Mouse (Mus musculus): ENCODE data around the gene Erp44. TPM values are rescaled to one million over a fixed set of nuclear protein-coding genes. Genes with fewer than 3 reads are reported as not detected.

Gene Erp44
- 22.1 and 22.8 TPM in 2 replicates for polyA plus RNA-seq (2012; rRNA removed)

DNA sequence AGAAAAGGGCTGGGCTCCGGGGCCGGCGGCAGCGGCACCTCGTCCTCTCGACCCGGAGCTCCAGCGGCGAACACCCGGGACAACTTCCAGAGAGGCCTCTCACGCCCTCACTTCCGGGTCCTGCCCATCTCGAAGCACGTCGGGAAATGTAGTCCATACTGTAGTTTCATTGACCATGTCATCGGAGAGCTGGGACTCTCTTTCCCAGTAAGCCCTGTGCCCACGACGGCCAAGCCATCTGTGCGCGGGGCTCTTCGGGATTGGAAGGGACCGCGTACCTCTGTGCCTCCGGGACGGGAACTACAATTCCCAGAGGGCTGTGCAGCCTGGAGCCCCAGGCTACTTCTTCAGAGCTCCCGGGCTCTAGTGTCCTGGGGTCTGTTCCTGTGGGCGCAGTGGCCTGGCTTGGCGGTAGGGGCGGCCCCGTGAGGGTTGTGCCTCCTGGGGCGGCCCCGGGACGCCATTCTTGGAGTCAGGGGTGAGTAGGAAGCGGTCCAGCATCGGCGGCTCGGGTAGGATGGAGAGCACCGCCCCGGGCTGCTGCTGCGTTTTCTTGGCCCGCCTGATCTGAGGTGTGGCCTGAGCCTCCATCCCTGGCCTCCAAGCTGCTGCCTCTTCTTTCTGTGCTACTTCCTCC, at the start of gene Erp44, which contains the start of gene Invs:
Gene Erp44 (minus strand): TSS at position 61 of the 637 bp plus-strand sequence.
Gene Invs (plus strand): TSS at position 263 of the 637 bp plus-strand sequence.
- WGBS, result under 1% methylated on average over 41 of the region's 41 CpGs

DNA sequence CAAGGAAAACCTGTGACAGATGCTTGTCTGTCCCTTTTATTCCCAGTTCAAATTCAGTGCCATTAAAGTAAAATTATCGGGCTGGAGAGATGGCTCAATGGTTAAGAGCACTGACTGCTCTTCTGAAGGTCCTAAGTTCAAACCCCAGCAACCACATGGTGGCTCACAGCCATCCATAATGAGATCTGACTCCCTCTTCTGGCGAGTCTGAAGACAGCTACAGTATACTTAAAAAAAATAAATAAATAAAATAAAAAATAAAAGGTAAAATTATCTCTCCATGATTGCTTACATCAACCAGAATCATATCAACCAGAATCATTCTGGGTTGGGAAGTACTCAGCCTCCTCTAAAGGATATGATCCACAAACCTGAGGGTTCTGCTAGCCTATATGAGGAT, 48.7 kb upstream of the Erp44 start:
- DNase-seq (ENCODE audit: low read depth, low spot score), result no peak
- WGBS, result 69% methylated on average over 2 of the region's 2 CpGs

More for the DNA sequence above, at the start of gene Erp44, which contains the start of gene Invs:
- peak; percentile 98 for DNase-seq (ENCODE audit: low read depth, low spot score)

GRCm38 (mm10) chr4:48327192-48327591, 47.8 kb upstream of the Erp44 start:
- no peak for DNase-seq (ENCODE audit: low read depth, low spot score)

DNA sequence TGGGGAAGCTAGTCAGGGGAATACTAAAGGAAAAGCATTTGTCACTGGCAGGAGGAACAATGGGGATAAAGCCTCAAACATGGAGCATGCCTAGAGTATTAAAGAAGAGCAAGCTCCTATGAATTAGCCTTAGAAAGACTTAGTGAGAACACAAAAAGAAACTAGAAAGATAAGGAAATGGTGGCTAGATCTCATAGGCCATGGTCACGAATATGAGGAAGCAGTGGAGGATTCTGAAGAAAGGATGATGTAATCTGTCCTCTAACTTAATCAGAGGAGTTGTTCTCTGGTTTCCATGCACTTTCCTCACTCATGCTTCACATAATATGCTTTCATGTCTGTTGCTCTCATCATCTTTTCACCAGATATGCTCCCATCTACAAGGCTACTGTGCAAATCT, 42.7 kb upstream of the Erp44 start:
- WGBS, result 32% methylated on average over 1 of the region's 1 CpGs
- no peak for DNase-seq (ENCODE audit: low read depth, low spot score)

GRCm38 (mm10) chr4:48321276-48321675, 41.9 kb upstream of the Erp44 start:
- WGBS, result 79% methylated on average over 1 of the region's 1 CpGs
- DNase-seq (ENCODE audit: low read depth, low spot score), result no peak

- 93% methylated on average over 3 of the region's 3 CpGs for WGBS
- DNase-seq (ENCODE audit: low read depth, low spot score), result no peak
Observed at GRCm38 (mm10) chr4:48316036-48316435, 36.7 kb upstream of the Erp44 start.

DNA sequence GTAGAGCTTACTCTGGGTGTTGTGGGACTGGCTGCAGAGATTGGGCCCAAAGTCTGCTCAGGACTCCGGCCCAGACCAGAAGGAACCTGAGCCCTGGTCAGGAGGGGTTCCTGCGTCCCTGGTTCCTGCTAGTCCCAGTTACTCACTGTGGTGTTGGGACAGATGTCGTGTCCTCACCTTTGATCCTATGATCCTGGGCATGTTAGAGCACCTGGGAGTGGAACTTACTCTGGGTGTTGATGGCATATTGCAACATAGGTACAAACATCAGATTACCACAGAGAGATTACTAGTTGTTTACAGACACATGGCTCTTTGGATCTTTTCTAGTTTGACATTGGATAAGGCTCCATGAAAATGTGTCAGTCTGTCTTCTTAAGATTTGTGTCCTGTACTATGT, 35.5 kb upstream of the Erp44 start:
- 71% methylated on average over 3 of the region's 3 CpGs for WGBS
- no peak for DNase-seq (ENCODE audit: low read depth, low spot score)

DNA sequence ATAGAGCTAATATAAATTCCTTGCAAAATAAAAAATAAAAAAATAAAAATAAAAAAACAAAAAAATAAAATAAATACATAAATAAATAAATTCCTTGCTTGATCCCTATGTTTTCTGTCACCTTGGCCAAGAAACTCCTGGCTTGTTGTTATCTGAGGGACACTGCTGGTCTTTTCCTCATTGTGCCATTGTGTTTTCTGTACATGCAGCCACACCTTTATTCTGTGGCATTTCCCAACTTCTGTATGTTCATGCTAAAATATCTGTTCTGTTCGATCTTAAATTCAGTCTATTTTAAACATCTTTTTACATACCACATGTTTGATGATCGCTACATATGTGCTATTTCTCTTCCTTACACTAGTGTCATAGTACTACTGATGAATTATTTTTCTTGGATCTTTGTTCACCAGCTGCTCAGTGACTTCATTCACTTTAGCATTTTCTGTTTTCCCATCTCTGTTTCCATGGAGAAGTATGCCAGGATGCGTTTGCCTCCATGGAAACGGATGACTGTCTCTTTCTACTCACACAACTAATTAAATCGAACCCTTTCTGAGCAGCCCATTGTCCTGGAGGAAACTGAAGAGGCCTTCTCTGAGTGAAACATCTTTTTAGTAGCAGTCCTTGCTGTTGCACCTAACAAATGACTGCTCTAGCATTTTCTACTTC, 7.9 kb upstream of the Erp44 start:
- WGBS, result 87% methylated on average over 5 of the region's 5 CpGs
- DNase-seq (ENCODE audit: low read depth, low spot score), result no peak

- no peak for DNase-seq (ENCODE audit: low read depth, low spot score)
- WGBS, result 95% methylated on average over 1 of the region's 1 CpGs
Observed at GRCm38 (mm10) chr4:48281121-48281520, 1.8 kb upstream of the Erp44 start.

- 1% methylated on average over 34 of the region's 34 CpGs for WGBS
- DNase-seq (ENCODE audit: low read depth, low spot score), result peak; percentile 21
Observed at GRCm38 (mm10) chr4:48278757-48279497, 431 bp downstream of the Erp44 start.

GRCm38 (mm10) chr4:48277011-48277410, 2.3 kb downstream of the Erp44 start:
- whole genome bisulfite sequencing, result 63% methylated on average over 3 of the region's 3 CpGs
- DNase-seq (ENCODE audit: low read depth, low spot score), result no peak

DNA sequence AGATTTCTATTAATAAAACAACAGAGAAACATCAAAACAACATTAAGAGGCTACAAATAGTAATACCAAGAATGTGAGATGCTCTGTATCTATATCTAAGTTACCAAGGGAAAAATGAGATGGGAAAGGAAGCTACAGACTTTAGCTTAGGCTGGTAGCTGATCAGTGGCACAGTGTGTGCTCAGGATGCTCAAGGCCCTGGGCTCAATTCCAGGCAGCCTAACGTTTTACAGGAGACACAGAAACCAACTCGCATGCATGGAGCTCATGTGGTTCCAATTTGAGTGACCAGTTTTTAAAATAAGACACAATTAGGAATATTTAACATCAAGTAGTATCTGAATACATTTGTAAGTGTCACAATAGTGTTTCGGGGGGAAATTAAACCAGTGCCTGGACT, 3.6 kb downstream of the Erp44 start:
- 70% methylated on average over 3 of the region's 3 CpGs for WGBS
- DNase-seq (ENCODE audit: low read depth, low spot score), result no peak

DNA sequence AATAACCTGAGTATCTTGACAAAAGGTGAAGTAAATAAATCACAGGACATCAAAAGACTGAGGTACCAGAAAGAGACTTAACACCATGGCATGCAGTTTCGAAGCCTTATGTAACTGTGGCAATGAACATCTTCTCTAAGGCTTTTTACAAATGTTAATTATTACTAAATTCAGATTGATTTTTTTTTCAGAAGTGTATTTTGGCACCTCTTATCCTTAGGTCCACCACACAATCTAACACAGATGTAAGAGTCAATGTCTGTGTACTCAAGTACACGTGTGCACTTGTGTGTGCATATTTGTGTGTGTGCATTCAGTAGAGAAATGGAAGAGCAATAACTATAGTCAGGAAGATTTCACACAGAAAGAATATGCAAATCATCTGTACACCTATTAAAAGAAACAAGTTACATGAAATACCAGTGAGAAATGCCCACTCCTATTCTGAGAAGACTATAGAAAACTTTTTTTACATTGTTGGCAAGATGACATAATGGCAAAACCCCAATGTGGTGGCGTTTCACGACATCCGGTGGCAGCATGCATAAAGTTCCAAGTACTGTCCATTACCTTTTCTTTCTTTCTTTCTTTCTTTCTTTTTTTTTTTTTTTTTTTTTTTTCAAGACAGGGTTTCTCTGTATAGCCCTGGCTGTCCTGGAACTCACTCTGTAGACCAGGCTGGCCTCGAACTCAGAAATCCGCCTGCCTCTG, 6.1 kb downstream of the Erp44 start:
- DNase-seq (ENCODE audit: low read depth, low spot score), result no peak
- WGBS, result 89% methylated on average over 7 of the region's 7 CpGs

- DNase-seq (ENCODE audit: low read depth, low spot score), result no peak
- whole genome bisulfite sequencing, result 83% methylated on average over 5 of the region's 5 CpGs
Observed at GRCm38 (mm10) chr4:48271838-48272237, 7.5 kb downstream of the Erp44 start.

DNA sequence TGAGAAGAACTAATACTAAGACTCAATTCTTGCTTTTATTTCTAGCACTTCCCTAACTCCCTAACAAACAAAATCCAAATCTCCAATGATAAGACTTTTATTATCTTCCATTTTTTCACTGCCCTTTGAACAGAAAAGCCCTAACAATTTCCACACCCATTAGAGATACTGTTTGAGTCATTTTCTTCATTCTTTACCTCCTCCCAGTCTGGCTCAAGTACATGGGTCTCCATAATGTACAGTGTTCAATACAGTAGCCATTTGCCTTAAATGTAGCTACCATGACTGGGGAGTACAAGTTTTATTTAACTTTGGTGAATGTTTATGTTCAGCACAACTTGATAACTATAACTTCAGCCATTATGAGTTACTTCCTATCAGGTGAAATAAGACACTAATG, 8.8 kb downstream of the Erp44 start:
- DNase-seq (ENCODE audit: low read depth, low spot score), result no peak

- 57% methylated on average over 1 of the region's 1 CpGs for WGBS
- no peak for DNase-seq (ENCODE audit: low read depth, low spot score)
Observed at GRCm38 (mm10) chr4:48268127-48268526, 11.2 kb downstream of the Erp44 start.

GRCm38 (mm10) chr4:48267683-48268082, 11.7 kb downstream of the Erp44 start:
- DNase-seq (ENCODE audit: low read depth, low spot score), result no peak
- WGBS, result 75% methylated on average over 3 of the region's 3 CpGs

- DNase-seq (ENCODE audit: low read depth, low spot score), result no peak
- 88% methylated on average over 3 of the region's 3 CpGs for WGBS
Observed at GRCm38 (mm10) chr4:48258045-48258444, 21.3 kb downstream of the Erp44 start.

GRCm38 (mm10) chr4:48253266-48253665, 26.1 kb downstream of the Erp44 start:
- DNase-seq (ENCODE audit: low read depth, low spot score), result no peak

- no peak for DNase-seq (ENCODE audit: low read depth, low spot score)
- WGBS, result 91% methylated on average over 2 of the region's 2 CpGs
Observed at GRCm38 (mm10) chr4:48244280-48244679, 35.1 kb downstream of the Erp44 start.

All from large intestine, adult 2 months (tissue).